Mouse (Mus musculus): Measurements from ENCODE around the gene Btc. TPM values are rescaled to one million over a fixed set of nuclear protein-coding genes. Genes with fewer than 3 reads are reported as not detected.

Gene Btc
- total RNA-seq (2015; ENCODE audit: low replicate concordance), result not detected in 2 replicates
- total RNA-seq (2017; ENCODE audit: low replicate concordance), result not detected in 2 replicates

GRCm38 (mm10) chr5:91402339-91403211 is at the start of gene Btc:
Gene Btc, minus strand, starts transcription at chr5:91402994.
- 0 out of 2 replicates have a peak, but pooled peaks have one; percentile 39 for ATAC-seq (replicated peaks; ENCODE audit: low FRiP score, poor library complexity, severe bottlenecking)

- no peak for ATAC-seq (replicated peaks; ENCODE audit: low FRiP score, poor library complexity, severe bottlenecking)
Measured at GRCm38 (mm10) chr5:91444981-91445517, 42.3 kb upstream of the Btc start.

DNA sequence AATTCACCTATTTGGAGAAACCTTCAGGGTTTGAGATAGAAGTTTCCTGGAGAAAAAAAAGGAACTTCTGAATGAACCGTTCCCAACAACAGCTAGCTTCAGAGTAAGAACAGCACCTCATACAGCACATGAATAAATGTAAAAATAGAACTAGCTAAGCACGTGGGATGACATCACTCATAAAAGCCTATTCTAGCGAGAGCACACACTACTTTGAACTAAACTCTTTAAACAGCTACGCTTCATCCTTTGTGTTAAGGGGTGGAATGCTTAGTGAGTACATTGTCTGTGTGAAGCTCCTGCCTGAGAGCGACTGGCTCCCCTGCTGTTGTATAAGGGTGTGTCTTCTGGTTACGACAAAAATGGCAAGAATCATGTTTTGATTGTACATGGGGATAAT is 33.8 kb upstream of the Btc start:
- ATAC-seq (replicated peaks; ENCODE audit: low FRiP score, poor library complexity, severe bottlenecking), result no peak

DNA sequence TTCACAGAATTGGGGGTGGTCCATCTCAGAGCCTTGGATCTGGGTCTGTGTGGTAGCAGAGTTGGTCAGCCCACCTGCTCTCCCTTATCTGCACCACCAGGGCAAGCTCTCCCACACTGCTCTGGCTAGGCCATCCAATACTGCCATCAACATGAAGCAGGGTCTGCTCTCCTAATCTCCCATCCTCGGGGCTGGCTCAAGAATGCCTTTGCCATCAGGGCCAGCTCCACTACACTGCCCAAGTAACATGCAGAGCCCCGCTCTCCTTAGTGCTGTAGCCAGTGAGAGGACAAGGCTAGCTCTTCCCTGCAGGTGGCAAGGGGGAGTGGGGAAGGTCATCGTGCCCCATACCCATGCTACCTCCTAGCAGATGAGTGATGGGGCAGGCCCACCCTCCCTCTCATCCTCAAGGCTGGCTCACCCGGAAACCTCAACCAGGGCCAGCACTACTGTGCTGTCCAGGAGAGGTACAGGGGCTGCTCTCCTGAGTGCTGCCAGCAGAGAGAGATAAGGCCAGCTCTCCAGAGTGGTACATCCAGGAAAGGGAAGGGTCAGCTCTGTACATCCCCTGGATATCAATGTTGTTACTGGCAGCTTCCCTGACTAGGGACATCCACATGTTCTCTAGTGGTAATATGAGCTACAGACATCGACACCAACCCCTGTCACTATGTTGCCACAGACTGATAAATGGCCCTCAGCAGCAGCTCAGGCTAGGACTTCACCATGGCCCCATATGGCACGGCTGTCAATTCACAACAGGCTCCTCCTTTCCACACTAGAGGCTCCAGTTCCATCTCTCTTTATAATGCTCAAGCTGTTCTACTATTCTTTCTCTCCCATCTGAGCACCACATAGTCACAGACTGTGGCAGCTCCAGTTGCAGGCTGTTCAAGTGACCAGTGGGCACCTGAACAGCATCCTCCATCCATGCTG is 32.2 kb upstream of the Btc start:
- ATAC-seq (replicated peaks; ENCODE audit: low FRiP score, poor library complexity, severe bottlenecking), result no peak

GRCm38 (mm10) chr5:91428547-91428946 is 25.8 kb upstream of the Btc start:
- no peak for ATAC-seq (replicated peaks; ENCODE audit: low FRiP score, poor library complexity, severe bottlenecking)

GRCm38 (mm10) chr5:91413814-91414213 is 11.0 kb upstream of the Btc start:
- no peak for ATAC-seq (replicated peaks; ENCODE audit: low FRiP score, poor library complexity, severe bottlenecking)

DNA sequence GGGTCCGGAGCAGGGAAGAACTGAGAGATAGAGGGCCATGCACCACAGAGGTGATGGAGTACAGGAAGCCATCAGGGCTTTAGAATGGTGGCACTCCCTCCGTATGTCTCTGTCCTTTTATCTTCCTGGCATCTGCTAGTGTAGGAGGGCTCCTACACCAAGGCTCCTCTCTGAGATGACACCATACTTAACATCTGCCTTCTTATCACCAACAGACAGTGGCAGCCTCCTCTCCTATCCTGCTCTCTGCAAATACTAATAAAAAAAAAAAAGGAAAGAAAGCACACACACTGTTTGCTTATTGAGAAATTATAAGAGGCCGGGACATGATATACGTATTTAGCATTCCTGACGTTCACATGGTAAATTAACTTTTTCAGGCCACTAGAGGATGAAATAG is 1.5 kb upstream of the Btc start:
- no peak for ATAC-seq (replicated peaks; ENCODE audit: low FRiP score, poor library complexity, severe bottlenecking)

- no peak for ATAC-seq (replicated peaks; ENCODE audit: low FRiP score, poor library complexity, severe bottlenecking)
Measured at GRCm38 (mm10) chr5:91403281-91403680, 487 bp upstream of the Btc start.

DNA sequence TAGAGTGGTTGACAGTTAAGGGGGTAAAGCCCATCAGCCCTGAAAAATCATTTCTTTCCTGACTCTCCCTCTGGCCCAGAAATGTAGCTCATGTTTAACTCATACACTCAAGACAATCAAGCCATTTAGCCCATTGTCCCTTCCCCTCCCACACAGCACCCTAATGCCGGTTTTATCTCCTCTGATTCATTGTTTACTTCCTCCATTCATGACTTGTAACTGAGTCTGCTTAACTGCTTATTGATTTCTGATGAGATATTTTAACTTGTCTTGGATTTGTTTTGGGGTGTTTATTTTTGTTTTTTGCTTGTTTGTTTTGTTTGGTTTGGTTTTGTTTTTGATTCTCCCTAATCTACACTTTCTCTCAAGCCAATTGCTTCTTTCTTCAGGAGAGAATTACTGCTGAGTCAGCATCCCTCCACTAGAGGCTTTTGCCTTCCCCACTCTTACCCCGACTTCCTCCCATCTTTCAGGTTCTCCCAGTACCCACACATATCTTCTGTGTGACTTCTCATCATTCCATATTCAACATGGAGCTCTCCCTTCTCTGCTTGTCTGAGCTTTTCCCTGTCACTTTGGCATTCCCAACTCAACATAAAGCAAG is 2.2 kb downstream of the Btc start:
- no peak for ATAC-seq (replicated peaks; ENCODE audit: low FRiP score, poor library complexity, severe bottlenecking)

DNA sequence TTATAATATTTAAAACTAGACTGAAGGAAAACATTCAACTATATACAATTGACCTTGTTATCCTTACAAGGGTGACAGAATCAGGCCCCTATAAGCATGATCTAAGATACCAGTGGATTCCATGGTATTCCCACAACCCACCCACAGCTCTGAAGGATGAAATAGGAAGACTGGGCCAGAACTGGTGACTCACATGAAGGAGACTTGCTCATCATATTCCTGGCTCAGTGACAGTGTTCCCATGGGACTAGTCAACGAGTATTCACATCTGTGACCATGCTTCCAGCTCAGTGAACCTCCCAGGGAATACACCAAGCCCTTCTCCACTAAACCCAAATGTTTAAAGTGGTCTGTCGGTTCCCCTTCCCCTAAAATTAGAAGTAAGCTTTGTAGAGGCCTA is 27.3 kb downstream of the Btc start:
- no peak for ATAC-seq (replicated peaks; ENCODE audit: low FRiP score, poor library complexity, severe bottlenecking)

DNA sequence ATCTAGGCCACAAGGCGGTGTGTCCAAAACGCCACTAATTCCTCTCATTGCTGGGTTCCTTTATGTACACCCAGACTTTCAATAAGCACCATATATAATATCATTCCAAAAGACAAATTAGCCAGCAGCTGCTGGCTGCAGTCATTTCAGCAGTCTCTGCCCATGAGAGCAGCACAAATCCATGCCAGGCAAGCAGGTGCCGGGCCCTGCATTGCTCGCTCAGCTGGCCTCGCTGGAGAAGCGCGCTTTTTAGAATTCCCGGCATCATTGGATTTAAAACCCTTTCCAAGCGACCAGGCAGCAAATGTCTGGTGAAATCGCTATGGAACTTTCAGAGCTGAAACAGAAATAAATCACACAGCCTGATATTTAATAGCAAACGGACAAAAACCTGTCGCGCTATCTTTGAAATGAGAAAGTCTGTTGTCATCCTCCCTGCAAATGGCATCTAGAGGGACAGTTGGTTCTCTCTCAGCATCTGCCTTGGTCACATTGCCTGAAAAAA is 34.7 kb downstream of the Btc start:
- no peak for ATAC-seq (replicated peaks; ENCODE audit: low FRiP score, poor library complexity, severe bottlenecking)

GRCm38 (mm10) chr5:91366925-91367324 is 35.9 kb downstream of the Btc start:
- ATAC-seq (replicated peaks; ENCODE audit: low FRiP score, poor library complexity, severe bottlenecking), result no peak

DNA sequence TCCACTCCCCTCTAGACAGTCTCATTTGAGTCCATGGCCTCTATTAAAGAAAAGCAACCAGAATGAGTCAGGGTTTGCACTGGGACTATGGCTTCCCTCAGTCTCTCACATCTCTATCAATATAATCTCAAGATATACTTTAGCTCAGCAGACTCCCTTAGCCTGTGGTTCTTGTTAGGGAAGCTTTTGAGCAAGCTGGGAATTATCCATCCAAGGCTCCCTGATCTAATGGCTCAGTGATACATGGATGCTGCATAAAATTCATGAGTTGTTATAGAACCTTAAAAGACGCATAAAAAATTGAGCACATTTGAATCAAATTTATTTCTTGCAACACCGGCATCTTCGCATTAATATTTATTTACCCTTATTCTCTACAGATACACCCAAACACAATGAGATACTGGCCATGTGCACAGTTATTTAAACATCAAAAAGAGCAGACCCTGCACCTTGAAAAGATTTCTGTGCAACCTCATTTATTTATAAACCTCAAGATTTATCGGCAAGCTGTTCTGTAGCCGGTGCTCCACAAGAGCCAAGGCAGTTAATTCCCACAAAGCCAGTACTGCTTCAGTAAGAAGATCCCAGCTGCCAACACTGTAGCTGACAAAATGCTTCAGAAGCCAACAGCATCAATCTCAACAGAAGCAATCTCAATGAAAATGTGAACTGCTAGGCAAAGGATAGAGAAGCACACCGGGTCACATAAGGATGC is 39.4 kb downstream of the Btc start:
- no peak for ATAC-seq (replicated peaks; ENCODE audit: low FRiP score, poor library complexity, severe bottlenecking)

DNA sequence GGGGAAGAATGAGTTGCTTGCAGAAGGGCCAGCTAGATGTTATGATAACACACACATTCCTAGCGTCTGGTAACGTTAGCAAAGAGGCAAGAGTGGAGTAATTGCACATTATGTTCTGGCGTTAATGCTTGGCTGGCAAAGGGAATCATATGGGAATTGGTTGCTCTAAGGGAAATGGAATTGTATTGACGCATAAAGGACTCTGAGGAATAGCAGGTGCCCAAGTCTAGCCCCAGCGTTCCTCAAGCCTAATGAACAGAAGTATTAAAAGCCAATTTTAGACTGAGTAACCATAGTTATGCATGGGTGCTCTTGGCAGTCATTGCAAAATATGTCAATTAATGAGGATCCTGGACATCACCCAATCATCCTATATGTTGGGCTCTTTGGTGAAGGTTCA is 50.1 kb downstream of the Btc start:
- ATAC-seq (replicated peaks; ENCODE audit: low FRiP score, poor library complexity, severe bottlenecking), result no peak

- ATAC-seq (replicated peaks; ENCODE audit: low FRiP score, poor library complexity, severe bottlenecking), result no peak
Measured at GRCm38 (mm10) chr5:91345681-91346080, 57.1 kb downstream of the Btc start.

DNA sequence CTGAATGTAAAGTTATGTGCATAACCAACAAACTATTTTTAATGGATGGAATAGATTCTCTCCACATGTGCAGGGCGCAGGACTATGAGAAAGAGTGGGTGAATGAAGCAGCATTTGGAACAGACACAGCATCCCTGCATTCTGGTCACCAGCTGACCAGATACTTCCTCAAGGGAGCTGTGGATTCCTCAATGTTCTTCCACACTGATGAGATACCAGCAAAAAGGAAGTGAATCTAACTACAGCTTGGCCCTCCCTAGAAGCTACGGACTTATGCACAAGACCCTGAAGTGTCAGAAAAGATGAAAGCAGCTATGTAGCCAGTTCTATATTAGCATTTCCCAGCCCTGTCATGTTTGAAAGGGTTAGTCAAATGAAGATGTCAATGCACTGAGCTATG is 57.7 kb downstream of the Btc start:
- ATAC-seq (replicated peaks; ENCODE audit: low FRiP score, poor library complexity, severe bottlenecking), result no peak

GRCm38 (mm10) chr5:91341981-91342760 is 60.6 kb downstream of the Btc start:
- ATAC-seq (replicated peaks; ENCODE audit: low FRiP score, poor library complexity, severe bottlenecking), result no peak

DNA sequence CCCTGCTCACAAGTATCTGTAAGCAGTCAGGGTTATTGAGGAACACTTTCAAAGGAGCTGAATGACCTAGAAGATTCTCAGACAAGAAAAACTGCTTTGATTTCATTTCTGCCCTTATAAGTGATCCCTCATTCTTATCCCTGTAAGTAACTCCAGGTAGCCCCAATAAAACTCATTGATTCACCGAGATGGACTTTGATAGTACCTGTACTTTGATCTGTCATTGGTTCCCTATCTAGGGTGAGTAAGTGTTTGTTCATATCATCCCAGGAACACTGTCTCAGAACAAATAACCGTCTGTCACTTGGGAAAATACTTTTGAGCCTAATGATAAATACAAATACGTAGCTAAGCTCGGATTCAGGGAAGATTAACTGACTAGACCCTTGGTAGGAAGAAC is 68.6 kb downstream of the Btc start:
- ATAC-seq (replicated peaks; ENCODE audit: low FRiP score, poor library complexity, severe bottlenecking), result no peak
